Mouse (Mus musculus): ENCODE measurements around the gene E2f2. TPM values are rescaled to one million over a fixed set of nuclear protein-coding genes. Genes with fewer than 3 reads are reported as not detected.

E2f2 gene
- total RNA-seq, 2 experiments from 2014 or later, result 0.48 to 1.1 TPM

- peak overlapping the region; percentile 86 for H3K27ac ChIP-seq
- TF ChIP-seq CTCF (IDR thresholded peaks at IDR 0.05), result peak; percentile 89
- intact Hi-C loops (cut with DNase I), result loop anchor here (2.0 kb wide), 1 partner anchor 17 kb away; no protein-coding TSS in a partner anchor
- H3K4me3 ChIP-seq, result peak overlapping the region; percentile 71
- DNase-seq, result peak; percentile 91
Measured at GRCm38 (mm10) chr4:136179998-136180397, 7.8 kb downstream of the E2f2 start.

GRCm38 (mm10) chr4:136180408-136181330, 8.5 kb downstream of the E2f2 start:
- Histone ChIP-seq H3K4me3 (peak overlapping the region; percentile 71), H3K27ac (peak overlapping the region; percentile 86)
- TF ChIP-seq CTCF (IDR thresholded peaks at IDR 0.05), result no peak
- intact Hi-C loops (cut with DNase I), result loop anchor here (2.0 kb wide), 1 partner anchor 18 kb away; no protein-coding TSS in a partner anchor
- DNase-seq, result peak; percentile 91

GRCm38 (mm10) chr4:136181367-136181766, 9.2 kb downstream of the E2f2 start:
- Histone ChIP-seq H3K4me3 (peak overlapping the region; percentile 71), H3K27ac (peak overlapping the region; percentile 69)
- no peak for DNase-seq
- intact Hi-C loops (cut with DNase I), result loop anchor here (2.0 kb wide), 1 partner anchor 19 kb away; no protein-coding TSS in a partner anchor
- peak; percentile 55 for TF ChIP-seq CTCF (IDR thresholded peaks at IDR 0.05)

- TF ChIP-seq CTCF (IDR thresholded peaks at IDR 0.05), result no peak
- intact Hi-C loops (cut with DNase I), result no loop called here
- no peak overlapping the region for H3K4me3 ChIP-seq
- DNase-seq, result peak; percentile 81
- H3K27ac ChIP-seq, result peak overlapping the region; percentile 58
Measured at GRCm38 (mm10) chr4:136185375-136185774, 13.2 kb downstream of the E2f2 start.

- Histone ChIP-seq H3K4me3 (no peak overlapping the region), H3K27ac (no peak overlapping the region)
- TF ChIP-seq CTCF (IDR thresholded peaks at IDR 0.05), result no peak
- no peak for DNase-seq
- intact Hi-C loops (cut with DNase I), result no loop called here
Measured at GRCm38 (mm10) chr4:136186315-136186714, 14.1 kb downstream of the E2f2 start.

- intact Hi-C loops (cut with DNase I), result no loop called here
- no peak for TF ChIP-seq CTCF (IDR thresholded peaks at IDR 0.05)
- Histone ChIP-seq H3K4me3 (no peak overlapping the region), H3K27ac (no peak overlapping the region)
- no peak for DNase-seq
Measured at GRCm38 (mm10) chr4:136186739-136187472, 14.7 kb downstream of the E2f2 start.

- DNase-seq, result no peak
- H3K4me3 ChIP-seq, result no peak overlapping the region
- TF ChIP-seq CTCF (IDR thresholded peaks at IDR 0.05), result peak; percentile 34; the same call in 1 of the 2 replicates
- intact Hi-C loops (cut with DNase I), result no loop called here
- no peak overlapping the region for H3K27ac ChIP-seq
Measured at GRCm38 (mm10) chr4:136188973-136189737, 17.0 kb downstream of the E2f2 start.

- no peak for DNase-seq
- H3K27ac ChIP-seq, result no peak overlapping the region
- H3K4me3 ChIP-seq, result no peak overlapping the region
- no peak for TF ChIP-seq CTCF (IDR thresholded peaks at IDR 0.05)
- intact Hi-C loops (cut with DNase I), result no loop called here
Measured at GRCm38 (mm10) chr4:136189912-136190311, 17.7 kb downstream of the E2f2 start.

- intact Hi-C loops (cut with DNase I), result no loop called here
- no peak overlapping the region for H3K27ac ChIP-seq
- DNase-seq, result no peak
- H3K4me3 ChIP-seq, result no peak overlapping the region
- TF ChIP-seq CTCF (IDR thresholded peaks at IDR 0.05), result no peak
Measured at GRCm38 (mm10) chr4:136193571-136193970, 21.4 kb downstream of the E2f2 start.

GRCm38 (mm10) chr4:136195029-136195428, 22.8 kb downstream of the E2f2 start:
- Histone ChIP-seq H3K4me3 (no peak overlapping the region), H3K27ac (no peak overlapping the region)
- intact Hi-C loops (cut with DNase I), result no loop called here
- no peak for TF ChIP-seq CTCF (IDR thresholded peaks at IDR 0.05)
- DNase-seq, result no peak

GRCm38 (mm10) chr4:136195629-136196028, 23.4 kb downstream of the E2f2 start:
- H3K4me3 ChIP-seq, result no peak overlapping the region
- no peak overlapping the region for H3K27ac ChIP-seq
- no peak for DNase-seq
- intact Hi-C loops (cut with DNase I), result no loop called here
- TF ChIP-seq CTCF (IDR thresholded peaks at IDR 0.05), result no peak

GRCm38 (mm10) chr4:136196201-136196600, 24.0 kb downstream of the E2f2 start:
- no peak for DNase-seq
- no peak for TF ChIP-seq CTCF (IDR thresholded peaks at IDR 0.05)
- Histone ChIP-seq H3K4me3 (no peak overlapping the region), H3K27ac (no peak overlapping the region)
- intact Hi-C loops (cut with DNase I), result no loop called here
